11 mouse cellular contexts compared by ENCODE assay signal in the genomic region with DNA sequence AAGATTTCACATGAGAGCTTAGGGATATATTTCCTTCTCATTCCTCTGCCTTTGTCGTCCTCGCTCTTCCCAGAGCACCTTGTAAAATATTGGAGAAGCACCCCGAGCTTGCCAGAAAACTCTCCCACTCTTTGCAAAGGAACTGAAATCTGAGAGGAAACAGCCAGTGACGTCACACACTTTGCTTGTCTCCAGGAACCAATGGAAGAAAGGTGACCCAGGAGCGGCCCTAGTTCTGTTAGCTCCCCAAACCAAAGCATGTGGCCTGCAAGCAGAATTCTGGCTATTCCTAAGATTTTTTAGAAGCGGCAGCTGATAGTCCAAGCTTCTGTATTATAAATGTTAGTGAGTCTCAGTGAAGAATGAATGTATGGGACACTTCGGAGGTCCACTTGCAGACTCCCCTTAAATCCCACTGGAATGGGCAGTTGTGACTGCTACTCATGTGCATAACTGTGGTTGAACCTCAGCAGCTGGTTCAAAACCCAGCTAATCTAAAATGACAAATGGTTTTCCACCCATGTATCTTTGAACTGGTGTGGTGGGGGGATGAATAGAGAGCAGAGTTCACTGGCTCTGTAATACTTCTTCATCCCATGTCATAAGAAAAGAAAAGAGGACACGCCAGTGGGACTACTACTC. TPM values are rescaled to one million over a fixed set of nuclear protein-coding genes. Genes with fewer than 3 reads are reported as not detected.
A peak's percentile ranks its signal among the peaks of the same experiment; 100 is the strongest.
DNase-seq lines count a peak whose midpoint lies in the region; TF ChIP-seq lines count a peak whose summit lies in the region.
"Had no signal": no experiment of that assay in that cellular context is flagged by ENCODE, and none has a peak within 500 bp of the region (broad histone marks: within the 10 kb centered on the region; RNA-seq: fewer than 3 reads in every experiment).

No protein-coding gene starts in this region.

- no peak overlapping the region for H3K27ac ChIP-seq in heart, embryonic 10.5 days
- H3K27ac ChIP-seq in thymus, adult 2 months (ENCODE audit: control insufficient read depth, insufficient read depth, low read length) = no peak overlapping the region
- H3K27ac ChIP-seq in midbrain, embryonic 10.5 days (replicated peaks) = 0 out of 2 replicates have a peak overlapping the region, but pooled peaks have one; percentile 84
- H3K27ac ChIP-seq in left cerebral cortex, adult 2 months = no peak overlapping the region
- H3K27ac ChIP-seq: lung, embryonic 15.5 days had no signal

- TF ChIP-seq CTCF in thymus, adult 2 months (IDR thresholded peaks at IDR 0.05; ENCODE audit: borderline replicate concordance, control insufficient read depth, extremely low read depth, insufficient read depth, low read length, poor library complexity) = no peak
- TF ChIP-seq CTCF in left cerebral cortex, adult 2 months (IDR thresholded peaks at IDR 0.05) = no peak

- intact Hi-C loops in left cerebral cortex, adult 2 months (cut with DNase I) = no loop called here

- WGBS in heart, embryonic 10.5 days = 45% methylated on average over 8 of the region's 8 CpGs
- 79% methylated on average over 8 of the region's 8 CpGs for WGBS in thymus, adult 2 months
- WGBS in midbrain, embryonic 10.5 days = 51% methylated on average over 8 of the region's 8 CpGs

- TF ChIP-seq POLR2A in thymus, adult 2 months (IDR thresholded peaks at IDR 0.05; ENCODE audit: control insufficient read depth, extremely low read depth, insufficient read depth, low read length, poor library complexity) = no peak

- H3K4me1 ChIP-seq in heart, embryonic 10.5 days = peaks cover 44% of the 10 kb centered on the region
- H3K4me1 ChIP-seq in thymus, adult 2 months (replicated peaks; ENCODE audit: control insufficient read depth, insufficient read depth, low read length) = peaks cover 37% of the 10 kb centered on the region
- peaks cover 53% of the 10 kb centered on the region for H3K4me1 ChIP-seq in midbrain, embryonic 10.5 days

- 0 out of 2 replicates have a peak overlapping the region, but pooled peaks have one; percentile 68 for H3K4me3 ChIP-seq in heart, embryonic 10.5 days
- H3K4me3 ChIP-seq in thymus, adult 2 months (ENCODE audit: control insufficient read depth, insufficient read depth, low read length) = no peak overlapping the region
- peak overlapping the region; percentile 67; the same call in 1 of the 2 replicates for H3K4me3 ChIP-seq in midbrain, embryonic 10.5 days
- H3K4me3 ChIP-seq in left cerebral cortex, adult 2 months = no peak overlapping the region

- no peak for DNase-seq in heart, embryonic 10.5 days (ENCODE audit: low spot score)
- no peak for DNase-seq in heart, postnatal 4 days
- DNase-seq in thymus, postnatal 14 days = peak; percentile 10
- DNase-seq in thymus, adult 2 months = no peak
- no peak for DNase-seq in midbrain, embryonic 10.5 days (ENCODE audit: low spot score)
- DNase-seq in adrenal gland, postnatal 4 days (ENCODE audit: low spot score in 2 of 2) = no peak
- DNase-seq in spleen, postnatal 36 days (ENCODE audit: low spot score in 2 of 2) = no peak
- no peak for DNase-seq in left cerebral cortex, adult 2 months (ENCODE audit: extremely low spot score in 1 of 2, low spot score in 2 of 2)
- DNase-seq: cerebellum, adult 11 months had no signal

- peaks cover 72% of the 10 kb centered on the region for H3K27me3 ChIP-seq in heart, embryonic 10.5 days (ENCODE audit: insufficient read depth, poor library complexity, severe bottlenecking)
- no peaks in the 10 kb centered on the region; the same call in 1 of the 2 replicates for H3K27me3 ChIP-seq in thymus, adult 2 months (ENCODE audit: control insufficient read depth, insufficient read depth, low read length)
- H3K27me3 ChIP-seq in midbrain, embryonic 10.5 days (ENCODE audit: low read depth, poor library complexity, severe bottlenecking) = peaks cover 65% of the 10 kb centered on the region

- no peaks in the 10 kb centered on the region for H3K36me3 ChIP-seq in heart, embryonic 10.5 days
- H3K36me3 ChIP-seq in thymus, adult 2 months (ENCODE audit: control insufficient read depth, insufficient read depth, low read length) = no peaks in the 10 kb centered on the region
- H3K36me3 ChIP-seq in midbrain, embryonic 10.5 days = 0 out of 2 replicates have a peak, but pooled peaks cover 5% of the 10 kb centered on the region
- H3K36me3 ChIP-seq: lung, embryonic 15.5 days had no signal

- no peaks in the 10 kb centered on the region for H3K9me3 ChIP-seq in heart, embryonic 10.5 days
- no peaks in the 10 kb centered on the region for H3K9me3 ChIP-seq in midbrain, embryonic 10.5 days (replicated peaks)
- H3K9me3 ChIP-seq: lung, embryonic 15.5 days had no signal

RNA-seq across cellular contexts. Expression of gene Gfra1, which starts 3.4 kb away (rescaled TPM):
- 2.1 and 6.0 TPM in 2 replicates for polyA plus RNA-seq in heart, embryonic 10.5 days (2016; fragmentation: Nextera tagmentation; extraction: Ambion mirVana)
- total RNA-seq in heart, postnatal 4 days (2021) = 1 to 10 TPM; 1.1 to 2.0 TPM
- polyA plus RNA-seq in thymus, adult 2 months (2012; rRNA removed) = 6.1 and 7.0 TPM in 2 replicates
- polyA plus RNA-seq in midbrain, embryonic 10.5 days (2016; fragmentation: Nextera tagmentation; extraction: Ambion mirVana) = 22.1 and 34.3 TPM in 2 replicates
- total RNA-seq in adrenal gland, postnatal 4 days (2021) = 1 to 10 TPM; 6.7 to 8.2 TPM
- total RNA-seq in left cerebral cortex, adult 2 months (2021) = 10 to 100 TPM; 26.7 to 34.1 TPM

RNA-seq across cellular contexts. Expression of gene Ccdc172, which starts 59.5 kb away (rescaled TPM):
- not detected in 2 replicates for polyA plus RNA-seq in heart, embryonic 10.5 days (2016; fragmentation: Nextera tagmentation; extraction: Ambion mirVana)
- not detected for total RNA-seq in heart, postnatal 4 days (2021)
- not detected in 2 replicates for polyA plus RNA-seq in thymus, adult 2 months (2012; rRNA removed)
- polyA plus RNA-seq in midbrain, embryonic 10.5 days (2016; fragmentation: Nextera tagmentation; extraction: Ambion mirVana) = not detected in 2 replicates
- total RNA-seq in adrenal gland, postnatal 4 days (2021) = not detected
- not detected for total RNA-seq in left cerebral cortex, adult 2 months (2021)
- total RNA-seq: heart, postnatal 10 days had no signal
- polyA plus RNA-seq: lung, embryonic 15.5 days had no signal

Comparison
In these comparisons a context has a peak if more than half of its experiments do, and no peak if none do; other contexts are left out.
1. H3K4me3 ChIP-seq: peak in heart, embryonic 10.5 days (single experiment) and midbrain, embryonic 10.5 days (single experiment); none in thymus, adult 2 months (single experiment) and left cerebral cortex, adult 2 months (single experiment).